Mouse (Mus musculus) heart, postnatal 10 days (tissue): ENCODE measurements around the gene Gm5617. TPM values are rescaled to one million over a fixed set of nuclear protein-coding genes. Genes with fewer than 3 reads are reported as not detected.

Experiments used
- microRNA-seq, 2 experiments: library from miRNA; unstranded; fragments of <30 nt; microRNA quantifications; one replicate each; pipeline ENCODE4 v1.2.0; 2022
- total RNA-seq, 2 experiments: library from RNA; stranded (reverse); gene quantifications; 2 replicates each; pipeline ENCODE4 v1.2.3; 2021

Gm5617 gene
- total RNA-seq, 2 experiments from 2014 or later, result 26.4 TPM

Small RNA genes lying within 50 kb of the gene (microRNA-seq; reads per million reads assigned to microRNA genes)
- 0 reads per million in 2 experiments for gene Gm23653

Other genes with a start within 250 kb of the Gm5617 start
- gene Nxpe2, start 142.0 kb upstream of the Gm5617 start, total RNA-seq, result 1 to 10 TPM; 2.1 to 2.3 TPM
- 10 to 100 TPM; 65.3 to 67.9 TPM for gene Rexo2, start 14.8 kb upstream of the Gm5617 start, total RNA-seq
- gene Rbm7, start 143 bp upstream of the Gm5617 start, total RNA-seq, result 10 to 100 TPM; 30.6 to 34.9 TPM
- 10 to 100 TPM; 12.5 to 14.2 TPM for gene Nnmt, start 109.7 kb downstream of the Gm5617 start, total RNA-seq